In the genomic region with DNA sequence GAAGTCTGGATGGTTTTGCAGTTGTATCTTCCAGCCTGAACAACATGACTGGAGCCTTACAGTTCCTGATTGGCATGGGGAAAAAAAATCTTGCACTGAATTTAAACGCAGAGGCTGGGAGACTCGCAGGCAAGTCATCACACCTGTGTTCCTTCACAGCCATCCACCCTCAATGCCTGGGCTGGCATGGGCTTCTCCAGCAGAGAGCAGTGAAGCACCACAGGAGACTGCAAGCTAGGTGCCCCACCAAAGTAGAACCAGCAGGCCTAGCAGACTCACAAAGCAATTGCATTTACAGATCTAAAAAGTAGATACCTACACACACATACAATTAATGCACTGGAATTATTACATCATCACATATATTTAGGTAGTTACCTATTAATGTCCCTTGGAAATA, we compare ENCODE assay signal across 8 mouse cellular contexts. TPM values are rescaled to one million over a fixed set of nuclear protein-coding genes. Genes with fewer than 3 reads are reported as not detected.
DNase-seq lines count a peak whose midpoint lies in the region; ATAC-seq and TF ChIP-seq lines count a peak whose summit lies in the region.
"Had no signal": no experiment of that assay in that cellular context is flagged by ENCODE, and none has a peak within 500 bp of the region (broad histone marks: within the 10 kb centered on the region; RNA-seq: fewer than 3 reads in every experiment).

No protein-coding gene starts in this region.

- H3K36me3 ChIP-seq in heart, embryonic 11.5 days (ENCODE audit: control insufficient read depth, insufficient read depth, low read length): no peaks in the 10 kb centered on the region
- no peaks in the 10 kb centered on the region for H3K36me3 ChIP-seq in liver, embryonic 14.5 days (replicated peaks; ENCODE audit: control insufficient read depth, insufficient read depth, low read depth)
- H3K36me3 ChIP-seq in liver, embryonic 11.5 days (ENCODE audit: control insufficient read depth, insufficient read depth, low read length): peaks cover 2% of the 10 kb centered on the region; the same call in 1 of the 2 replicates

- H3K4me2 ChIP-seq in heart, embryonic 11.5 days: no peak overlapping the region
- no peak overlapping the region for H3K4me2 ChIP-seq in liver, embryonic 14.5 days (ENCODE audit: low read depth)
- H3K4me2 ChIP-seq in liver, embryonic 11.5 days: no peak overlapping the region

- H3K9me3 ChIP-seq in heart, embryonic 11.5 days (replicated peaks; ENCODE audit: control insufficient read depth, low read length): no peaks in the 10 kb centered on the region
- H3K9me3 ChIP-seq in liver, embryonic 14.5 days (ENCODE audit: control insufficient read depth, low read length): no peaks in the 10 kb centered on the region
- H3K9me3 ChIP-seq in liver, embryonic 11.5 days (ENCODE audit: control insufficient read depth, low read length): no peaks in the 10 kb centered on the region
- H3K9me3 ChIP-seq: midbrain, embryonic 10.5 days had no signal

- in situ Hi-C loops in Patski (cut with MboI; ENCODE audit: low pct_unique_long_range_greater_than_20kb): loop anchor here (25.0 kb wide), 1 partner anchor 431 kb away; no protein-coding TSS in a partner anchor

- no peak overlapping the region for H3K4me3 ChIP-seq in heart, embryonic 11.5 days (ENCODE audit: low read depth, low read length)
- H3K4me3 ChIP-seq in liver, embryonic 14.5 days (ENCODE audit: insufficient read depth in 1 of 2, low read depth in 2 of 2, low read length in 2 of 2): no peak overlapping the region
- no peak overlapping the region for H3K4me3 ChIP-seq in liver, embryonic 11.5 days (ENCODE audit: low read depth, low read length)
- H3K4me3 ChIP-seq: midbrain, embryonic 10.5 days had no signal

- CTCF ChIA-PET in Patski (lab: Charles Lee): interaction anchor here (1.4 to 2.9 kb wide), 2 partner anchors 445 to 602 kb away, joined by 3 to 9 read pairs; a partner anchor contains a TSS

- DNase-seq in heart, postnatal 4 days: peak; percentile 52
- no peak for DNase-seq in liver, embryonic 14.5 days (ENCODE audit: low read depth in 3 of 3, low spot score in 3 of 3)
- no peak for DNase-seq in liver, embryonic 11.5 days (ENCODE audit: low spot score)
- no peak for DNase-seq in Patski (ENCODE audit: low read depth, low spot score)
- peak; percentile 61 for DNase-seq in brain, embryonic 14.5 days (ENCODE audit: low read depth)
- no peak for DNase-seq in urinary bladder, postnatal 4 days (ENCODE audit: low spot score in 2 of 2)

- POLR2A ChIA-PET in Patski (lab: Charles Lee): no interaction called here

- WGBS in heart, embryonic 11.5 days (ENCODE audit: insufficient replicate concordance): 56% methylated on average over 2 of the region's 2 CpGs
- 73% methylated on average over 2 of the region's 2 CpGs for WGBS in liver, embryonic 14.5 days (ENCODE audit: insufficient replicate concordance)
- WGBS in liver, embryonic 11.5 days: 82% methylated on average over 2 of the region's 2 CpGs

- no peak for TF ChIP-seq POLR2A in brain, embryonic 14.5 days (IDR thresholded peaks at IDR 0.05; ENCODE audit: borderline replicate concordance, extremely low read depth, insufficient read depth, insufficient read length, poor library complexity, severe bottlenecking)

- no peak overlapping the region for H3K27ac ChIP-seq in heart, embryonic 11.5 days (ENCODE audit: low read depth, low read length)
- H3K27ac ChIP-seq in liver, embryonic 14.5 days: no peak overlapping the region
- H3K27ac ChIP-seq in liver, embryonic 11.5 days (ENCODE audit: low read depth, low read length): no peak overlapping the region
- H3K27ac ChIP-seq: midbrain, embryonic 10.5 days had no signal

- TF ChIP-seq CTCF in liver, embryonic 14.5 days (IDR thresholded peaks at IDR 0.05; ENCODE audit: low read depth): peak; percentile 44
- peak; percentile 66 for TF ChIP-seq CTCF in Patski (IDR thresholded peaks at IDR 0.05)
- peak; percentile 57; the same call in 1 of the 2 replicates for TF ChIP-seq CTCF in brain, embryonic 14.5 days (IDR thresholded peaks at IDR 0.05; ENCODE audit: borderline replicate concordance, extremely low read depth, insufficient read depth, insufficient read length)

- no peaks in the 10 kb centered on the region for H3K27me3 ChIP-seq in heart, embryonic 11.5 days (ENCODE audit: control insufficient read depth, insufficient read depth, low read length)
- H3K27me3 ChIP-seq in liver, embryonic 14.5 days (ENCODE audit: control insufficient read depth, insufficient read depth, low read length): no peaks in the 10 kb centered on the region
- no peaks in the 10 kb centered on the region for H3K27me3 ChIP-seq in liver, embryonic 11.5 days (replicated peaks; ENCODE audit: control insufficient read depth, insufficient read depth, low read length)
- H3K27me3 ChIP-seq in Patski: no peaks in the 10 kb centered on the region

- no peak overlapping the region for H3K9ac ChIP-seq in heart, embryonic 11.5 days (ENCODE audit: low read depth, low read length)
- no peak overlapping the region for H3K9ac ChIP-seq in liver, embryonic 14.5 days (replicated peaks)
- no peak overlapping the region for H3K9ac ChIP-seq in liver, embryonic 11.5 days (ENCODE audit: low read depth, low read length)

- no peak for ATAC-seq in heart, embryonic 11.5 days (replicated peaks; ENCODE audit: insufficient number of reproducible peaks, low FRiP score, low TSS enrichment)
- ATAC-seq in liver, embryonic 14.5 days (ENCODE audit: insufficient read depth): no peak
- no peak for ATAC-seq in liver, embryonic 11.5 days (replicated peaks; ENCODE audit: low FRiP score)
- ATAC-seq in Patski: no peak

- peaks cover 19% of the 10 kb centered on the region for H3K4me1 ChIP-seq in heart, embryonic 11.5 days (ENCODE audit: control insufficient read depth, insufficient read depth, low read length)
- H3K4me1 ChIP-seq in liver, embryonic 14.5 days (replicated peaks; ENCODE audit: control insufficient read depth in 2 of 2, insufficient read depth in 2 of 2, low read length in 1 of 2): 0 out of 4 replicates have a peak, but pooled peaks cover 0 to 5% of the 10 kb centered on the region in 2 experiments
- H3K4me1 ChIP-seq in liver, embryonic 11.5 days (replicated peaks; ENCODE audit: control insufficient read depth, insufficient read depth, low read length): peaks cover 8% of the 10 kb centered on the region; the same call in 1 of the 2 replicates

- no peak for TF ChIP-seq EP300 in liver, embryonic 14.5 days (IDR thresholded peaks at IDR 0.05; ENCODE audit: low read depth)

RNA-seq across cellular contexts. Expression of a gene that starts 44.8 kb away (rescaled TPM):
- 1 to 10 TPM in 1 of 2 experiments, under 1 TPM in 1; 0.91 to 1.6 TPM for total RNA-seq in heart, postnatal 4 days (2021)
- 31.7 and 42.6 TPM in 2 replicates for polyA plus RNA-seq in heart, embryonic 11.5 days (2014; fragmentation: Nextera tagmentation; extraction: Ambion mirVana)
- polyA plus RNA-seq in liver, embryonic 14.5 days (2012; rRNA removed): 4.3 and 5.4 TPM in 2 replicates
- 2.4 and 3.4 TPM in 2 replicates for polyA plus RNA-seq in liver, embryonic 14.5 days (2014; fragmentation: Nextera tagmentation; extraction: Ambion mirVana)
- 41.4 and 48.2 TPM in 2 replicates for polyA plus RNA-seq in liver, embryonic 11.5 days (2014; fragmentation: Nextera tagmentation; extraction: Ambion mirVana)
- 12.5 TPM for polyA plus RNA-seq in Patski (2021)
- 8.1 and 9.0 TPM in 2 replicates for polyA plus RNA-seq in brain, embryonic 14.5 days (2012; rRNA removed)

Comparison
In these comparisons a context has a peak if more than half of its experiments do, and no peak if none do; other contexts are left out.
1. DNase-seq: peak in heart, postnatal 4 days (single experiment) and brain, embryonic 14.5 days (single experiment); none in liver, embryonic 14.5 days (0 of 3), liver, embryonic 11.5 days (single experiment), Patski (single experiment) and urinary bladder, postnatal 4 days (0 of 2).
2. Peak in every context shown above with its lines, with median percentiles within 50 percentile points of each other: CTCF ChIP-seq.